ENCODE assay signal across 10 mouse cellular contexts in the genomic region with DNA sequence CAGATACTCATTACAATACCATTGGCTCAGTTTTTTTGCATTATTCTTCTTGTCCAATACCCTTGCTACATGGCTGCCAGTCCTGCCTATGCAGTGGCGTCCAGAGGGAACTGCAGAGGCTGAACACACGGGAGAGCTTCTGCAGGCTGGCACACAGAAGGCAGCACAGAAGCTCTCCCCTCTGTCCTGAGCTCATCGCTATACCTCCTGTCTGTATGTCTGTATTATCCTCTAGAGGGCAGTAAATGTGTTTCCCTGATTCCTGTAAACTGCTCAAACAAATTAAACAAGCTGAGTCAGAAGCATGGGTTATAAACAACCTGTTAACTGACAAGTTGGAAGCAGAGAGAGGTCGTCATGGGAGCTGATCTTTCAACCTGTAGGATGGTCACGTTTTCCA. TPM values are rescaled to one million over a fixed set of nuclear protein-coding genes. Genes with fewer than 3 reads are reported as not detected.
DNase-seq lines count a peak whose midpoint lies in the region; ATAC-seq and TF ChIP-seq lines count a peak whose summit lies in the region.
"Had no signal": no experiment of that assay in that cellular context is flagged by ENCODE, and none has a peak within 500 bp of the region (broad histone marks: within the 10 kb centered on the region; RNA-seq: fewer than 3 reads in every experiment).

No protein-coding gene starts in this region.

- H3K27me3 ChIP-seq in hindbrain, postnatal 0 days (ENCODE audit: insufficient read depth, low read length): no peaks in the 10 kb centered on the region
- H3K27me3 ChIP-seq in hindbrain, embryonic 13.5 days: no peaks in the 10 kb centered on the region
- no peaks in the 10 kb centered on the region for H3K27me3 ChIP-seq in liver, embryonic 15.5 days
- H3K27me3 ChIP-seq: megakaryocyte, embryonic 14.5 days had no signal

- peak; percentile 71 for ATAC-seq in hindbrain, postnatal 0 days
- no peak for ATAC-seq in hindbrain, embryonic 13.5 days (ENCODE audit: low FRiP score)
- ATAC-seq in liver, embryonic 15.5 days (ENCODE audit: insufficient read depth): peak; percentile 37; the same call in 1 of the 2 replicates

- no peaks in the 10 kb centered on the region for H3K4me1 ChIP-seq in hindbrain, postnatal 0 days (ENCODE audit: insufficient read depth, low read length)
- H3K4me1 ChIP-seq in hindbrain, embryonic 13.5 days (replicated peaks): no peaks in the 10 kb centered on the region
- H3K4me1 ChIP-seq in liver, embryonic 15.5 days (replicated peaks): no peaks in the 10 kb centered on the region

- no peak overlapping the region for H3K4me3 ChIP-seq in hindbrain, postnatal 0 days (ENCODE audit: low read length)
- no peak overlapping the region for H3K4me3 ChIP-seq in hindbrain, embryonic 13.5 days
- no peak overlapping the region for H3K4me3 ChIP-seq in liver, embryonic 15.5 days (replicated peaks)
- H3K4me3 ChIP-seq: megakaryocyte, embryonic 14.5 days had no signal

- WGBS in hindbrain, postnatal 0 days: 26% methylated on average over 5 of the region's 5 CpGs
- 31% methylated on average over 5 of the region's 5 CpGs for WGBS in hindbrain, embryonic 13.5 days
- WGBS in liver, embryonic 15.5 days (ENCODE audit: insufficient replicate concordance): 36% methylated on average over 5 of the region's 5 CpGs

- H3K4me2 ChIP-seq in hindbrain, postnatal 0 days (ENCODE audit: low read depth, low read length): no peak overlapping the region
- H3K4me2 ChIP-seq in hindbrain, embryonic 13.5 days: no peak overlapping the region
- no peak overlapping the region for H3K4me2 ChIP-seq in liver, embryonic 15.5 days

- peak; percentile 59 for TF ChIP-seq CTCF in hindbrain, postnatal 0 days (IDR thresholded peaks at IDR 0.05; ENCODE audit: low read depth)

- no peak overlapping the region for H3K9ac ChIP-seq in hindbrain, postnatal 0 days (replicated peaks; ENCODE audit: low read length)
- no peak overlapping the region for H3K9ac ChIP-seq in hindbrain, embryonic 13.5 days
- no peak overlapping the region for H3K9ac ChIP-seq in liver, embryonic 15.5 days

- no peaks in the 10 kb centered on the region for H3K9me3 ChIP-seq in hindbrain, postnatal 0 days (ENCODE audit: low read length)
- no peaks in the 10 kb centered on the region for H3K9me3 ChIP-seq in hindbrain, embryonic 13.5 days
- H3K9me3 ChIP-seq in liver, embryonic 15.5 days (replicated peaks): no peaks in the 10 kb centered on the region
- H3K9me3 ChIP-seq: megakaryocyte, embryonic 14.5 days had no signal

- peaks cover 13% of the 10 kb centered on the region; the same call in 1 of the 2 replicates for H3K36me3 ChIP-seq in hindbrain, postnatal 0 days (ENCODE audit: insufficient read depth, low read length)
- peaks cover 52% of the 10 kb centered on the region for H3K36me3 ChIP-seq in hindbrain, embryonic 13.5 days
- peaks cover 44% of the 10 kb centered on the region for H3K36me3 ChIP-seq in liver, embryonic 15.5 days (replicated peaks)

- no peak overlapping the region for H3K27ac ChIP-seq in hindbrain, postnatal 0 days
- no peak overlapping the region for H3K27ac ChIP-seq in hindbrain, embryonic 13.5 days
- no peak overlapping the region for H3K27ac ChIP-seq in liver, embryonic 15.5 days (replicated peaks)

- peak; percentile 35 for DNase-seq in hindbrain, postnatal 0 days (ENCODE audit: low spot score)
- DNase-seq in CD4-positive, CD25-positive, alpha-beta regulatory T cell, adult 2 months (ENCODE audit: low read depth, low spot score): peak; percentile 42
- peak; percentile 64 for DNase-seq in ZHBTc4 (ENCODE audit: low read depth, low spot score)
- DNase-seq in urinary bladder, postnatal 4 days (ENCODE audit: low spot score in 2 of 2): no peak
- no peak for DNase-seq in spleen, postnatal 36 days (ENCODE audit: low spot score in 2 of 2)
- no peak for DNase-seq in cerebellum, postnatal 36 days
- DNase-seq: heart, postnatal 10 days had no signal

RNA-seq across cellular contexts. Expression of a gene that starts 21.8 kb away (rescaled TPM):
- 32.1 and 38.9 TPM in 2 replicates for total RNA-seq in hindbrain, postnatal 0 days (2014; rRNA removed)
- 11.0 and 13.8 TPM in 2 replicates for polyA plus RNA-seq in hindbrain, postnatal 0 days (2015; fragmentation: Nextera tagmentation; extraction: Ambion mirVana)
- 17.8 and 20.9 TPM in 2 replicates for polyA plus RNA-seq in hindbrain, embryonic 13.5 days (2015; fragmentation: Nextera tagmentation; extraction: Ambion mirVana)
- polyA plus RNA-seq in liver, embryonic 15.5 days (2015; fragmentation: Nextera tagmentation; extraction: Ambion mirVana): 6.8 and 6.9 TPM in 2 replicates

RNA-seq across cellular contexts. Expression of a gene that starts 22.0 kb away (rescaled TPM):
- total RNA-seq in hindbrain, postnatal 0 days (2014; rRNA removed): 10.5 and 11.3 TPM in 2 replicates
- 16.6 and 21.5 TPM in 2 replicates for polyA plus RNA-seq in hindbrain, postnatal 0 days (2015; fragmentation: Nextera tagmentation; extraction: Ambion mirVana)
- polyA plus RNA-seq in hindbrain, embryonic 13.5 days (2015; fragmentation: Nextera tagmentation; extraction: Ambion mirVana): 19.9 and 21.3 TPM in 2 replicates
- polyA plus RNA-seq in liver, embryonic 15.5 days (2015; fragmentation: Nextera tagmentation; extraction: Ambion mirVana): 7.4 and 8.5 TPM in 2 replicates

Comparison
In these comparisons a context has a peak if more than half of its experiments do, and no peak if none do; other contexts are left out.
1. DNase-seq: peak in hindbrain, postnatal 0 days (single experiment), CD4-positive, CD25-positive, alpha-beta regulatory T cell, adult 2 months (single experiment) and ZHBTc4 (single experiment); none in urinary bladder, postnatal 4 days (0 of 2), spleen, postnatal 36 days (0 of 2) and cerebellum, postnatal 36 days (0 of 2).